Mouse (Mus musculus) cortical plate, adult 2 months (tissue): ENCODE data around the gene Gm10306. TPM values are rescaled to one million over a fixed set of nuclear protein-coding genes. Genes with fewer than 3 reads are reported as not detected.

Experiments used
- H3K27ac ChIP-seq: fragments of 200-500 bp; 2 replicates; pipeline ENCODE4 v1.5.1; 2012; ENCODE audit warnings: low read length, control low read depth, inconsistent platforms; ENCODE audit not compliant: insufficient read depth
- H3K4me1 ChIP-seq: fragments of 200-500 bp; 2 replicates; pipeline ENCODE4 v1.6.1; 2011; ENCODE audit warnings: low read length; ENCODE audit not compliant: control insufficient read depth, insufficient read depth
- H3K4me3 ChIP-seq: fragments of 200-500 bp; 2 replicates; pipeline ENCODE4 v1.5.1; 2011; ENCODE audit warnings: mild to moderate bottlenecking, low read length, control low read depth; ENCODE audit not compliant: insufficient read depth
- CTCF ChIP-seq: fragments of 200-500 bp; IDR thresholded peaks from 2 replicates; pipeline ENCODE4 v1.5.1; 2011; ENCODE audit warnings: mild to moderate bottlenecking, control low read depth, low read length; ENCODE audit not compliant: insufficient read depth; ENCODE audit errors: extremely low read depth
- POLR2A ChIP-seq: fragments of 200-500 bp; IDR thresholded peaks from 2 replicates; pipeline ENCODE4 v1.6.1; 2011; ENCODE audit warnings: mild to moderate bottlenecking, low read length, control low read depth; ENCODE audit not compliant: insufficient read depth; ENCODE audit errors: extremely low read depth
- polyA plus RNA-seq: library from polyadenylated mRNA; depleted of rRNA; stranded (reverse); fragments of >200 nt; gene quantifications from 2 replicates; pipeline ENCODE4 v1.2.3, GENCODE M21; 2012; rRNA removed

Gene Gm10306
- polyA plus RNA-seq = not detected in 2 replicates

DNA sequence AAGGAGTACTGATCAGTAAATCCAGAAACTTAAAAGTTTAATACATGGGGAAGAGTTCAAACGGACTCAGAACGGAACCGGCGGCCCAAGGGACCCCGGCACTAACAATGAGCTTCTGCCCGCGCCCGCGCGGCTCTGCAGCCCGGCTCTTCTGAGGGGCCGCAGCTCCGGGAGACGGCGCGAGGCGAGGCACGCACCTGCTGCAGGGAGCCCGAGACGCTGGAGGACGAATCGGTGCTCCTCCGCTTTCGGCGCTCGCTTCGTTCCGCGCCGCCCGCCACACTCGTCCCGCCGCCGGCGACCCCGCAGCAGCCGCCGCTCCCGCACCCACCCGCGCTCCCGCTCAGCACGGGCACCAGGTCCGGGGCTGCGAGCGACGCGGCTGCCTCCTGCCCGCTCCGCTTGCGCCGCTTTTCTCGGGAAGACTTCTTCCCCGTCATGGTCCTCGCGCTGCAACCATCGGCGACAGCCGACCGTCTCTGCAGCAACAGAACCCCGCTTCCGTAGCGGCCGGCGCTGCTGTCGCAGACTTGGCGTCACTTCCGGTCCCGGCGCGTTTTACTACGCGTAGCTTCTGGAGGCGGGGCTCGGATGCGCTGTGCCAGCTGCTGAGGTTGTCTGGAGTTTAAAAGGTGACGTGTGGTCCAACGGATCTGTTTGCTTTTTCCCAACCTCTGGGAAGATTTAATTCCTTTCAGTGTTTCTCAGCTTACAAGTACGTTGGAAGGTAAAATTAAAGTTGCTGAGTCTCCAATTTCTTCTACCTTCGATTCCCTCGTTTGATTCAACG, at the start of gene Gm10306, which contains the start of gene Caap1:
Gene Gm10306, plus strand, starts transcription at position 282 of the 790 bp plus-strand sequence.
Gene Caap1, minus strand, starts transcription at position 532 of the 790 bp plus-strand sequence.
- Histone ChIP-seq H3K4me3 (peak within 1 kb of the TSS; percentile 48), H3K27ac (no peak within 1 kb of the TSS), H3K4me1 (peaks cover 3% of the 10 kb centered on the region)
- TF ChIP-seq CTCF (no peak), POLR2A (peak; percentile 97)

DNA sequence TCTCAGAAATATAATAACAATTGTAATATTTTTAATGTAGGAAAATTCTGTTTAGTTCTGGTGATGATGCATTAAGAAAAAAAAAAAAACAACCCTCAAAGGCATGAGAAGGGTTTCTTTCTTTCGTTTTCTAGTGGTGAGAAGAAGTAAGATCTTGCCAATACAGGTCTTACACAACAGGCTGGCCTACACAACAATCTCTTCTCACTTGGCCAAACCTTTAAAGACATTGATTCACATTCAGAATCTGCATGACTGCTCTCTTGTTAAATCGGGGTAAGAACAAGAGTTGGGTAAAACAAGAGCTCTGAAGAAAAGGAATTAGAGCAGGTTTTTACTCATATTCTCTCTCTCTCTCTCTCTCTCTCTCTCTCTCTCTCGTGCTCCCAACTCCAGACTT, 41.0 kb upstream of the Gm10306 start:
- no peak overlapping the region for H3K4me3 ChIP-seq
- TF ChIP-seq CTCF = no peak
- TF ChIP-seq POLR2A = no peak
- no peaks in the 10 kb centered on the region for H3K4me1 ChIP-seq
- no peak overlapping the region for H3K27ac ChIP-seq

DNA sequence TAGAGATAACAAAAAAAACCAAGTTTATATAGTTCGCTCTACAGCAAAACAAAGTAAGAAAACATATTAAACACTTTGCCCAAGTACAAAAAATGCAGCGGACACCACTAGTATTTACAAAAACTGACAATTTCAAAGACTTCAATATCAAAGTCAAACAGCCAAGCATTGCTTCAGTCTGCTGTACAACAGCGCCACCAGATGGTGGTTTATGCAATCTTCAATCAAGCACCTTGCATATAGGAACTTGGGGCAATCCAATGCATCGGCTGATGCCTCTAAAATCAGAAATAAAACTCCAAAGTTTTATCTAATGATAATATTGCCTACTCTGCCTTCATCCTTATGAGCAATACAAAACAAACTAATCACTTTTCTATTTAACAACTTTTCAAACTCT, 38.7 kb upstream of the Gm10306 start:
- Histone ChIP-seq H3K27ac (no peak overlapping the region), H3K4me3 (no peak overlapping the region), H3K4me1 (no peaks in the 10 kb centered on the region)
- TF ChIP-seq CTCF = peak; percentile 73
- TF ChIP-seq POLR2A = no peak

DNA sequence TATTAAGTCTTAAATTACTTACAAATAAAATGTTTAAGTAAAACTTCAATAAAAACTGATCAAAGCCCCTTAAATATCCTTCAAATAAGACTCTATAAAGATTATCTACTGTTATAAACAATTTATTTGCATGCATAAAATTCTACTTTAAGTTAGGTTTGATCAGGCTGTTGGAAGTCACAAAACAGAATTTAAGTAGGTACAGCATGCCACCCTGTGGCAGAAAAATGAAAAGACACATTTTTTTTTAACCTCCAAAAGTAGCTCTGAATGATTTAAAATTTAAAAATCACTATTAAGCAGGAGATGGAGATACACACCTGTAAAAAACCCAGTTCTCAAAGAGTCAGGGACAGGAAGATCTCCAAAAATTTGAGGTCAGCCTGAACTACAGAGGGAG, 33.0 kb upstream of the Gm10306 start:
- Histone ChIP-seq H3K4me1 (no peaks in the 10 kb centered on the region), H3K4me3 (no peak overlapping the region), H3K27ac (no peak overlapping the region)
- TF ChIP-seq POLR2A = no peak
- TF ChIP-seq CTCF = no peak

DNA sequence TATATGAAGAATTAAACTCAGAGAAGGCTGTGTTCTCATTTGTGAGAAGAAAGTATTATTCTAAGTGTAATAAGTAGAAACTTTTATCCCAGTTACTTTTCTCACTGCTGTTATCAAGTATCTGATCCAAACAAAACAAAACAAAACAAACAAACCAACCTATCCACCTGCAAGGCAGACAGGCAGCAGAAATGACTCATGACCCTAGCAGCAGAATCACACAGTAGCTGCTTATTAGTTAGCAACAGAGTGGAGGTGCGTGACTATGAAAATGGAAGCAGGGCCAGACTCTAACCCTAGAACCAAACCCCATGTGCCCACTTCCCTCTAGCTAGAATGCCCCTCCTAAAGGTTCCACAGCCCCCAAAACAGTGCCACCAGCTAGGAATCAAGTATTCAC, 26.9 kb upstream of the Gm10306 start:
- no peak overlapping the region for H3K27ac ChIP-seq

DNA sequence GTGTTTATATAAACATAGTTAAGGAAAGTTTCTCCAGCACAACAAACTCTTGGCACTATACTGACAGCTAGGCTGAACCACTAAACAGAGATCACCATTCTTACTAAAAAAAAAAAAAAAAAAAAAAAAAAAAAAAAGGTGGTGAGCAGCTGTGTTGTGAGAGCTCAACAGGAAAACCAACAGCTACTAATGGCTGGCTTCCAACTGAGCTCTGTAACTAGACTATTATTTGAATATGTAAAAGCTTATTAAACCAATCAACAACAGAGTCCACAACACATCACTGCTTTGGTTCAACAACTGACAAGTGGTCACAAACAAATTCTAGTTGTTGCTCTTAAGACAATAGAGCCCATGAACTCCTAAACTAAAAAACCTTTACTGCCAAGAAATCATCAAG, 23.1 kb upstream of the Gm10306 start:
- TF ChIP-seq POLR2A (no peak), CTCF (no peak)
- no peak overlapping the region for H3K27ac ChIP-seq
- H3K4me3 ChIP-seq = no peak overlapping the region
- H3K4me1 ChIP-seq = no peaks in the 10 kb centered on the region

More for the DNA sequence above, 26.9 kb upstream of the Gm10306 start:
- H3K4me1 ChIP-seq = no peaks in the 10 kb centered on the region
- TF ChIP-seq CTCF = no peak
- TF ChIP-seq POLR2A = no peak
- H3K4me3 ChIP-seq = no peak overlapping the region

DNA sequence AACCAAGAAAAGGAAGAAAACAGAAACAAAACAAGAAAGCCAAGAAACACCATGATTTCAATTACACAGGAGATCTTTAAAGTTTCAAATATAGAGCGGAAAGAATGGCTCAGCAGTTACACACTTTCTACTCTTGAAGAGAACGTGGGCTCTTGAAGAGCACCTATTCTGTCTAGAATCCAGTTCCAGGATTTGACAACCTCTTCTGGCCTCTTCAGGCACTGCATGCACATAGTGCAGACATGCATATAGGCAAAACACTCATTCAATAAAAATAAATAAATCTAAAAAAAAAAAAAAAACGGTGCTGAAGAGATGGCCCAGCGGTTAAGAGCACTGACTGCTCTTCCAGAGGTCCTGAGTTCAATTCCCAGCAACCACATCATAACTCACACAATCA, 13.3 kb upstream of the Gm10306 start:
- Histone ChIP-seq H3K4me3 (no peak overlapping the region), H3K4me1 (no peaks in the 10 kb centered on the region), H3K27ac (no peak overlapping the region)
- TF ChIP-seq CTCF (no peak), POLR2A (no peak)

DNA sequence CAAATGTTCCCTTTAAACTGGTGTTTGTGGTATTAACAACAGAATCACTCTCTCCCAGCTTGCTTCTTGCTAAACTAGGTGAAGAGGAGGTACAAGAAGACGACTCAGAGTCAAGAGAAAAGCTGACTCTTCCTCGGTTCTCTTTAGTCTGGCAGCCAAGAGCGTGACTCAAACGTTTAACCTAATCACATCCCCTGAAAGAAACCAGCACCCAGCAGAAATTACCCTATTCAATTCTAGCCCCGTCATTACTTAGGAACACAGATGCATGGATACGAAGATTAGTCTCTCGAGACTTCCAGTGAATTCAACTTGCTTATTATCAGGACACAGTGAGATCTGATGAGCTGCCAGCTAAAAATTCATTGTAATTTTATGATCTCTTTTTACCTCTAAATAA, 12.0 kb upstream of the Gm10306 start:
- TF ChIP-seq POLR2A (no peak), CTCF (no peak)
- no peak overlapping the region for H3K4me3 ChIP-seq
- H3K4me1 ChIP-seq = no peaks in the 10 kb centered on the region
- H3K27ac ChIP-seq = no peak overlapping the region

DNA sequence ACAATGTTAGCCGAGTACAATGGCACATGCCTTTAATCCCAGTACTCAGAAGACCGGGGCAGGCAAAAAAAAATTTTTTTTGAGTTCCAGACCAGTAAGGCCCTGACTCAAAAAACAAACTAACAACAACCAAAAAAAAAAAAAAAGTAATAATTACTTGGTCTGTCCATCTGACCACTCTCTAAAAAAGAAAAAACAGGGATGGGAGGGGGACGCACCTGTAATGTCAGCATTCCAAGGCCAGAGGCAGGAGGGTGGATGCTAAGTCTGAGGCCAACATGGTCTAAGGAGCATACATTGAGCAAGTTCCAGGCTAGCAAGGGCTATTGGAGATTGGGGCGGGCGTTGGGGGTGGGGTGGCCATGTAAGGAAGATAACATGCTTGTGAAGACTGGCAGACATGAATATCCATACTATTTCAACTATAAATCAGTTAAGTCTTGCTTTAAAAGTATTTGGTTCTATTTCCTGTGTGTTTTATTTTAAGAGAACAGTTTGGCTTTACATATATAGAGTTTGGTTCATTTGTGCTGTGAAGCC, 1.3 kb upstream of the Gm10306 start:
- no peak for TF ChIP-seq POLR2A
- Histone ChIP-seq H3K4me1 (peaks cover 3% of the 10 kb centered on the region), H3K4me3 (no peak overlapping the region; the same call in 1 of the 2 replicates), H3K27ac (no peak overlapping the region)

DNA sequence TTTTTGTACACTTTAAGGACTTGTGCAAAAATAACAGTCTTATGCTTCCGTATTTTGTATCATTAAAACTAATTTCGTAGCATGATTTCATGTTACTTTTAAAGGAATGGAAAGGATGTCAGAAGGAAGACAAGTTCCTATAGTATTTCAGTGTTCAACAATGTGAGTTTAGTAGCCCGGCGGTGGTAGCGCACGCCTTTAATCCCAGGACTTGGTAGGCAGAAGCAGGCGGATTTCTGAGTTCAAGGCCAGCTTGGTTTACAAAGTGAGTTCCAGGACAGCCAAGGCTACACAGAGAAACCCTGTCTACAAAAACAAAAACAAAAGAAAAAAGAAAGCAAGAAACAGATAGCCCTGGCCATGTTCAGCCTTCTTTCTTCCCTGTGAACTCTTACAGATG, 799 bp downstream of the Gm10306 start:
- TF ChIP-seq CTCF = no peak
- TF ChIP-seq POLR2A = no peak
- Histone ChIP-seq H3K27ac (no peak overlapping the region), H3K4me3 (peak overlapping the region; percentile 48; the same call in 1 of the 2 replicates)

More for the DNA sequence above, 799 bp downstream of the Gm10306 start:
- peaks cover 3% of the 10 kb centered on the region for H3K4me1 ChIP-seq
